Mouse (Mus musculus) liver, postnatal 0 days (tissue): ENCODE data around the gene Tex2. TPM values are rescaled to one million over a fixed set of nuclear protein-coding genes. Genes with fewer than 3 reads are reported as not detected.

Source experiments
- ATAC-seq: fragments of 200-750 bp; cut with Nextera tagmentation; 2 replicates; pipeline ENCODE4 v1.8.0; 2017; ENCODE audit warnings: mild to moderate bottlenecking, moderate library complexity
- DNase-seq: peaks from one replicate; pipeline ENCODE4 v3.0.0-alpha.2; 2016
- H3K27ac ChIP-seq: fragments of 300-500 bp; sonication (generic); 2 replicates; pipeline ENCODE4 v1.5.1; 2014; ENCODE audit warnings: antibody characterized with exemption, moderate library complexity, mild to moderate bottlenecking, low read depth
- H3K27me3 ChIP-seq: fragments of 300-500 bp; sonication (generic); 2 replicates; pipeline ENCODE4 v1.6.1; 2014; ENCODE audit warnings: low read length, control low read depth, mixed read lengths; ENCODE audit not compliant: insufficient read depth
- H3K36me3 ChIP-seq: fragments of 300-500 bp; sonication (generic); replicated peaks from 2 replicates; pipeline ENCODE4 v1.6.1; 2014; ENCODE audit warnings: mild to moderate bottlenecking, control low read depth, low read length, moderate library complexity, mixed read lengths; ENCODE audit not compliant: insufficient read depth
- H3K4me1 ChIP-seq: fragments of 300-500 bp; sonication (generic); 2 replicates; pipeline ENCODE4 v1.6.1; 2014; ENCODE audit warnings: antibody characterized with exemption, mild to moderate bottlenecking, control low read depth; ENCODE audit not compliant: insufficient read depth
- H3K4me2 ChIP-seq: fragments of 300-500 bp; sonication (generic); 2 replicates; pipeline ENCODE4 v1.6.1; 2014; ENCODE audit warnings: low read depth, mild to moderate bottlenecking, low read length, moderate library complexity, mixed read lengths
- H3K4me3 ChIP-seq: fragments of 300-500 bp; sonication (generic); 2 replicates; pipeline ENCODE4 v1.5.1; 2014; ENCODE audit warnings: low read depth, low read length
- H3K9ac ChIP-seq: fragments of 300-500 bp; sonication (generic); replicated peaks from 2 replicates; pipeline ENCODE4 v1.6.1; 2014; ENCODE audit warnings: mild to moderate bottlenecking, moderate library complexity
- H3K9me3 ChIP-seq: fragments of 300-500 bp; sonication (generic); 2 replicates; pipeline ENCODE4 v1.6.1; 2016; ENCODE audit warnings: mild to moderate bottlenecking, control low read depth, low read length, mixed read lengths
- CTCF ChIP-seq: sonication (generic); IDR thresholded peaks from 2 replicates; pipeline ENCODE4 v1.5.1; 2016; ENCODE audit warnings: antibody characterized with exemption, low read depth
- EP300 ChIP-seq: IDR thresholded peaks from 2 replicates; pipeline ENCODE4 v1.6.1; 2016; ENCODE audit warnings: antibody characterized with exemption, low read depth, mild to moderate bottlenecking
- WGBS: fragments of 180-500 bp; shearing (Covaris S2); extraction: QIAGEN DNeasy Blood & Tissue Kit; methylation state at CpG from one replicate; pipeline ENCODE4 v1.1.7; 2014; ENCODE audit not compliant: insufficient replicate concordance; 5-methylcytosine and 5-hydroxymethylcytosine counted together
- polyA plus RNA-seq: library from polyadenylated mRNA; unstranded; fragments of >200 nt; fragmentation: Nextera tagmentation; extraction: Ambion mirVana; gene quantifications from 2 replicates; pipeline ENCODE4 v1.2.1, GENCODE M21; 2015

Gene Tex2
- polyA plus RNA-seq, 1 experiment from 2014 or later: 11.3 TPM

GRCm38 (mm10) chr11:106465932-106466331 lies 147.3 kb downstream of the Tex2 start:
- H3K4me2 ChIP-seq: no peak overlapping the region
- H3K9ac ChIP-seq: no peak overlapping the region
- H3K4me3 ChIP-seq: no peak overlapping the region
- H3K27me3 ChIP-seq: no peaks in the 10 kb centered on the region
- TF ChIP-seq CTCF (no peak), EP300 (no peak)
- H3K9me3 ChIP-seq: no peaks in the 10 kb centered on the region
- no peaks in the 10 kb centered on the region for H3K36me3 ChIP-seq
- WGBS: 70% methylated on average over 4 of the region's 4 CpGs
- H3K4me1 ChIP-seq: peaks cover 34% of the 10 kb centered on the region
- DNase-seq: no peak
- ATAC-seq: no peak
- H3K27ac ChIP-seq: no peak overlapping the region

GRCm38 (mm10) chr11:106465545-106465903 lies 147.7 kb downstream of the Tex2 start:
- Histone ChIP-seq H3K4me1 (peaks cover 34% of the 10 kb centered on the region), H3K4me2 (no peak overlapping the region), H3K27ac (no peak overlapping the region), H3K9me3 (no peaks in the 10 kb centered on the region), H3K27me3 (no peaks in the 10 kb centered on the region), H3K36me3 (no peaks in the 10 kb centered on the region), H3K9ac (no peak overlapping the region), H3K4me3 (no peak overlapping the region)
- DNase-seq (no peak), ATAC-seq (no peak)
- TF ChIP-seq EP300 (no peak), CTCF (no peak)
- 95% methylated on average over 1 of the region's 1 CpGs for WGBS

GRCm38 (mm10) chr11:106464681-106465544 lies 148.3 kb downstream of the Tex2 start:
- no peak overlapping the region for H3K9ac ChIP-seq
- 67% methylated on average over 4 of the region's 4 CpGs for WGBS
- peaks cover 34% of the 10 kb centered on the region for H3K4me1 ChIP-seq
- no peak overlapping the region for H3K27ac ChIP-seq
- no peaks in the 10 kb centered on the region for H3K27me3 ChIP-seq
- ATAC-seq (no peak), DNase-seq (no peak)
- TF ChIP-seq CTCF: no peak
- no peak overlapping the region for H3K4me2 ChIP-seq
- H3K4me3 ChIP-seq: no peak overlapping the region
- H3K36me3 ChIP-seq: no peaks in the 10 kb centered on the region
- no peaks in the 10 kb centered on the region for H3K9me3 ChIP-seq

GRCm38 (mm10) chr11:106463845-106464244 lies 149.4 kb downstream of the Tex2 start:
- no peaks in the 10 kb centered on the region for H3K9me3 ChIP-seq
- DNase-seq (no peak), ATAC-seq (no peak)
- TF ChIP-seq CTCF: no peak
- no peak for TF ChIP-seq EP300
- no peak overlapping the region for H3K4me3 ChIP-seq
- no peak overlapping the region for H3K9ac ChIP-seq
- no peak overlapping the region for H3K4me2 ChIP-seq
- H3K4me1 ChIP-seq: peaks cover 26% of the 10 kb centered on the region
- H3K27ac ChIP-seq: no peak overlapping the region
- no peaks in the 10 kb centered on the region for H3K27me3 ChIP-seq
- H3K36me3 ChIP-seq: no peaks in the 10 kb centered on the region
- 41% methylated on average over 5 of the region's 5 CpGs for WGBS

GRCm38 (mm10) chr11:106462309-106462708 lies 150.9 kb downstream of the Tex2 start:
- no peaks in the 10 kb centered on the region for H3K27me3 ChIP-seq
- H3K9ac ChIP-seq: no peak overlapping the region
- TF ChIP-seq CTCF (no peak), EP300 (no peak)
- H3K4me3 ChIP-seq: no peak overlapping the region
- no peak overlapping the region for H3K4me2 ChIP-seq
- DNase-seq (no peak), ATAC-seq (no peak)
- H3K27ac ChIP-seq: 0 out of 2 replicates have a peak overlapping the region, but pooled peaks have one; percentile 19
- WGBS: 26% methylated on average over 3 of the region's 3 CpGs
- H3K36me3 ChIP-seq: no peaks in the 10 kb centered on the region
- H3K9me3 ChIP-seq: no peaks in the 10 kb centered on the region
- H3K4me1 ChIP-seq: peaks cover 20% of the 10 kb centered on the region

- TF ChIP-seq CTCF (no peak), EP300 (no peak)
- ATAC-seq (no peak), DNase-seq (no peak)
- 51% methylated on average over 5 of the region's 5 CpGs for WGBS
- no peaks in the 10 kb centered on the region for H3K27me3 ChIP-seq
- no peaks in the 10 kb centered on the region for H3K9me3 ChIP-seq
- no peak overlapping the region for H3K9ac ChIP-seq
- no peak overlapping the region; the same call in 1 of the 2 replicates for H3K27ac ChIP-seq
- H3K4me2 ChIP-seq: no peak overlapping the region
- 0 out of 2 replicates have a peak, but pooled peaks cover 4% of the 10 kb centered on the region for H3K36me3 ChIP-seq
- H3K4me3 ChIP-seq: no peak overlapping the region
- peaks cover 20% of the 10 kb centered on the region for H3K4me1 ChIP-seq
Measured at GRCm38 (mm10) chr11:106461145-106461932, 151.9 kb downstream of the Tex2 start.
